Mouse (Mus musculus) CH12F3 (cell line): ENCODE results near the gene Trmt61a.
"Not testable (repeated sequence)": the region's sequence is repeated elsewhere in the genome, so short reads cannot be mapped to it uniquely, and the experiment has no call there.

ENCODE experiments used
- in situ Hi-C: fragments of 300-500 bp; cut with MboI; formaldehyde crosslinking; loops from 2 replicates; pipeline ENCODE4 v1.14.3; 2020; ENCODE audit warnings: low sequenced_read_pairs

Gene Trmt61a

DNA sequence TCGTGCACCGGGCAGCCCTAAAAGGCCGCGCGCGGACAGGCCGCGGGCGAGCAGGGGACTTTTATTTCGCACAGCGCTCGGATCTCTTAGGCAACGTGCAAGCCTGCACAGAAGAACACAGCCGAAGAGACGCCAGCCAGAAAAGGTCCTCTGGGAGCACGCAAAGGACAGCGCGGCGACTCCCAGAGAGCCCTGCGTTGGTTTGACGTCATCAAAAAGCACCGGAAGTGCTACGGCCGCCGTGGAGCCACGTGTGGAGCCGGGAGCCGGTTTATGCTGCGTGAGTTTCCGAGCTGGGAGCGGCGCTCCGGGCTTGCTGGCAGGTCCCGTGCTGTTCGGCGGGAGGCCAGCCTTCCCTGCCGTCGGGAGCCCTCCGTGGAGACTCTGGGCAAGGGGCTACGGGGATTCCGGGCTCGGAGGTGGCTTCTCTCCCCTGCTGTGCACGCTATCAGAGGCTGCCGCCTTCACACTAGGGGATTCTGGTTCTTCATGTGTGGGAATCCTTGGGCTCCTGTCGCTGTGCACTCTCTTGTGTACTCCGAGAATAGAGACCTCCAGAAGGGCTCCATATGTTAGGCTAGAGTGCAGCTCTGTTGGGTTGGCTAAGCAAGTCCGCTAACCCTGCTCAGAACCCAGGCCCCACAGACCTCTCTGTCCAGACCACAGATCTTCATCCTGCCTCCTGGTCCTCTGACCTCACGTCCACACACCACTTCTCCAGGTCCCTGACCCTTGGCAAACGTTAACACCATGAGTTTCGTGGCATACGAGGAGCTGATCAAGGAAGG, at the start of gene Trmt61a:
Trmt61a (plus strand) TSS at position 224 of the 788 bp plus-strand sequence.
- in situ Hi-C loops, result no loop called here

DNA sequence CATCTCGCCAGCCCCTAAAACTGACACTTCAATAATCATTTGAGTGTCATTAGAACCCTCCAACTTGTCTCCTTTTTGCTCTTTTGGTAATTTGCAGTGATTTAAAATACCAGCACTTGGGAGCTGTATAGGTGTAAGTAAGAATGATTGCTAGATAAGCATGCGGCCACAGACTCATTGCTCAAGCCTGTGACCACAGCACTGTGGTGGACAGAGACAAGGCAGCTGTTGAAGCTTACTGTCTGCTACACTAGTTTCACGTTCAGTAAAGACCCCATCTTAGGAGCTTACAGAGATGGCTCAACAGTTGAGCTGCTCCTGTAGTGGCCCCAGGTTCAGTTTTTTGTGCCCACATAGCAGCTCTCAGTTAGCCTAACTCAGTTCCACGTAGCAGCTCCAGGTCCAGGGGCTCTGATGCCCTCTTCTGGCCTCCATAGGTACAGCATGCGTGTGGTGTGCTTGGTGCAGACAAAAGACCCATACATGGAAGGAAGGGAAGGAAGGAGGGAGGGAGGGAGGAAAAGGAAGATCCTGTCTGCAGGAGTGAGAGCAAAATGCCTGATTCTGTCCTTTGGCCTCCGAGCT, 29.8 kb upstream of the Trmt61a start:
- in situ Hi-C loops, result no loop called here

DNA sequence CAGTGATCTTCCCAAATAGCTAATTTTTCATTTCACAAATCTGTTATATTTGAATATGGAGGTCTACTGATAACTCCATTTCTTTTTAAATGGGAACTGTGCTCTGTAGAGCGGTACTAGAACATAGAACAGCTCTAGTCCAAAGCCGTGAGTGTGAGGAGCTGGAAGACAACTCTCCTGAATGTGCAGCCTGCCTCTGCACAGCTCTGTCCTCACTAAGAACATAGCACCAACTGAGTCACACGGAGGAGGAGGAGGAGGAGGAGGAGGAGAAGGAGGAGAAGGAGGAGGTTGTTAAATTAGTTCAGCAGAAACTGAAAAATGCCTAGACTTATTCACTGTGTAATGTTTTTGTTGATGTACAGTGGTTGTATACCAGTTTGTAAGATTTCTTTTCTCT, 25.0 kb upstream of the Trmt61a start:
- in situ Hi-C loops, result no loop called here

DNA sequence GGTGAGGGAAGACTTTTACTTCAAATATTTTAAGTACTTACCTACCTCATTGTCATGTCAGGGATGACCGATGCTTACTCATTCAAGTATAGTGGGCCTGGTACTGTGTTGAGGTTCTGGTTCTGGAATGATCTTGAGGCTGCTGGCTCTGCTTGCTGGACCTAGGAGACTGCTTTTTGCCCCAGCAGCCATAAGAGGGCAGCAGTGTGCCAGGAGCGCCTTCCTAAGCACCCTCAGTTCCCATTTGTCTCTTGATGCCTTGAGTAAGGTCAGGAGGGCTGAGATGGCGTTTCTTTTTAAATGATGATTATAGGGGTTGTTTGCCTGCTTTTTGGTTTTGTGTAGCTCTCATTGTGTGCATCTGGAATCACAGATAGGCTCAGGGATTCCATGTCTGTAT, 24.5 kb upstream of the Trmt61a start:
- in situ Hi-C loops, result no loop called here

DNA sequence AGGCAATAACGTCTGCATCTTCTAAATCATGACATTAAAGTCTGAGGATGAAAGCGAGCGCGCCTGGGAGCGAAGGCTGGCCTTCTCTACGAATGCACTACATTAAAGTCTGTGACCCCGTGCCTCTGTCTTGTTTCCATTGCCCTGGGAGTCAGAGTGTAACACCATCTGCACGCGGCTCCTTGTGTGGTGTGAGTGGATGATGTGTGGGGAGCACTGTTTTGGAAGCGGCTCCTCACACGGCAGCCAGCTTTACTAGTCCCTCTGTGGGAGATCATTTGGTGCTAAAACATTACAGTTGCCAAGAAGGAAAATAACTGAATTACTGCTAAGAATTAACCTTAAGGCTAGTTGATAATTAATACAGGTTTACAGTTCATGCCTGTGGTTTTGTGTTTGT, 22.2 kb upstream of the Trmt61a start:
- in situ Hi-C loops, result no loop called here

DNA sequence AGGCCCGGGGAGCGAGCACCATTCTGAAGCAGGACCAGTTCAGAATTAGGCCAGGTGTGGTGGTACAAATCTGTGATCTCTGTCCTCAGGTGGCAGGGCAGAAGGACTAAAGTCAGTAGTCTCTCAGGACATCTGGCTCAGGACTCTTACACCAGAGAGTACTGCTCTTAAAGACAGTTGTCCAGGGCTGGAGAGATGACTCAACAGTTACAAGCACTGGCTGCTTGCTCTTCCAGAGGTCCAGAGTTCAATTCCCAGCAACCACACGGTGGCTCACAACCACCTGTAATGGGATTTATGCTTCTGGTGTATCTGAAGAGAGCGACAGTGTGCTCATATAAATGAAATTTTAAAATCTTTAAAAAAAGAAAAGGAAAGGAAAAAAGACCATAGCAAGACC, 18.6 kb upstream of the Trmt61a start:
- in situ Hi-C loops, result no loop called here

DNA sequence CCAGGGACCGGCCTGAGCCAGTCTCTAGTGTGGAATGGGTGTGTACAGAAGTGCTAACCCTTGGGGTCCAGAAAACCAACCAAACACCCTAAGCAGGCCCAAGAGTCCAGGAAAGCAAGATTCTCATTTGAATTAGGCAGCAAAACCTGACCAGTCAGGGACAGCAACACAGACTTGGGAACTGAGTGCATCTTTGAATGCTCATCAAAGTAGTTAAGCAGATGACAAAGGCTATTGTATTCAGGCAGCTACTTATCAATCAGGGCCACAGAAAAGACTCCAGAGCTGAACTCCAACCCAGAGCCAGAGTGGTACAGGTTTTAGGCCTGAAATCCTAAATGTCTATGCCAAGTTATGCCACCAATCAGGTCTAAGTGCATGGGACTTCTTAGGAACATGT, 17.3 kb upstream of the Trmt61a start:
- in situ Hi-C loops, result no loop called here

DNA sequence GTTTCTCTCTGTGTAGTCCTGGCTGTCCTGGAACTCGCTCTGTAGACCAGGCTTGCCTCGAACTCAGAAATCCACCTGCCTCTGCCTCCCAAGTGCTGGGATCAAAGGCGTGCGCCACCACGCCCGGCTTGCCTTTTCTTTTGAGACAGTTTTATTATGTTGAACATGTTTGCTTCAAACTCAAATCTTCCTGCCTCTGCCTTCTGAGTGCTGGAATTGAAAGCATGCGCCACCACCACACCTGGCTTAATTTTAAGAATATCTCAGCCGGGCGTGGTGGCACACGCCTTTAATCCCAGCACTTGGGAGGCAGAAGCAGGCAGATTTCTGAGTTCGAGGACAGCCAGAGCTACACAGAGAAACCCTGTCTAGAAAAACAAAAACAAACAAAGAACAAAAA, 16.4 kb upstream of the Trmt61a start:
- in situ Hi-C loops, result not testable (repeated sequence)

DNA sequence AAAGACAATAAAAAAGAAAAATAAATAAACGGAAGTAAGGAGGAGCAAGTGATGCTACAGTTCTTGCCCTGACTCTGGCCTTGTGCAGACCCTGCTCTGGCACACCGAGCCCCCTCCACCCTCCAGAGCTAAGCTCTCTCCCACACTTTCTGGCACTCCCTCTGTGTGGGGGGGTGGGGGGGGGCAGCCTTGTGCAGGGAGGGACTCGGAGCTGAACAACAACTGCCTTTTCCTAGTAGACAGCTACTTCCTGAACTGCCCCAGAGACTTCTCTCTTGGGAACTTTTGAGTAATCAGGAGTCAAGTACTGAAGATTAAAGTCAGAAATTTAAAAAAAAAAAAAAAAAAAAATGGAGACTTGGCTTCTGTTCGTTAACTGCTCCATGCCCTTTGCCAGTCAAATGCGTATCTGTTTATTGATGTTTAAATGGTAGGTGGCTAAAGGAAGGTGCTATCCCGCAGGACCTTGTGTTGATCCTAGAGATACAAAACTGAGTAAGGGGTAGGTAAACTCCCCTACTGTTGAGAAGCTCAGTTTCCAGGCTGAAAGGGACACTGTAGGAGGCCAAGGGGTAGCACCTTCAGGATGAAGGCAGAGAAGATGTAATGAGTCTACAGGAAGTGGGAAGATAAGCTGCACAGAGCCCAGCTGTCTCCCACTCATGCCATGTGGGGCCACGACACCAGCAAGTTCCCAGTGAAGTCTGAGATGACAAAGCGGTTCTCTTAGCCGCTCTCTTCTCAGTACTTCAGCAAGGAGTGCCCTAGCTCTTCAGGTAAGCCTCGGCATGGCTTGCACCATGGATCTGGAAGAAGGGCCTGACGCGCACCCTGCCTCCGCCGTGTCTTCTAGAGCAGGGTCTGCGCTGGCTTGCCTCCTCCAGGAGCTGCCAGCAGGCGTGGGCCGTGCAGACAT, 14.4 kb upstream of the Trmt61a start:
- in situ Hi-C loops, result no loop called here

DNA sequence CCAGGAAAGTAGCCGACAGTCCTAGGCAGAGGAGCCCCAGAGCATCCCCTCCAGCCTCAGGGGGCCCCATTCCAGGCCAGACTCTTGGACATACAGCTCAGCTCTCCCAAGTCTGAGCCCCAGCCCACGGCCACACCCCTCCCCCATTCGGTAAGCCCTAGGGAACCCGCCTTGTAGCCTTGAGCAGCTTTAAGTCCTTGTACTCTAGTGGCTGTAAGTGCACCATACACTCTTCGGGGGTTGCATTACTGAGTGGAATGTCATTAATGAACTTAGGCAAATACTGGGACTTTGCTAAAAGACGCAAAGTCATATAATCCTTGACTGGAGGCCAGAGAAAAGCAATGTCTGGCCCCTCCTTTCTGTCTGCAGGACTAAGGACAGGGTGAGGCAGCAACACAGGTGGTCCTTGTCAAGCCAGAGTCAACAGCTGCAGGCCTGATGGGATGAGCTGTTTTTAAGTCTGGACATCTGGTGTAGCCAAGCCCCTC, 13.7 kb upstream of the Trmt61a start:
- in situ Hi-C loops, result no loop called here

DNA sequence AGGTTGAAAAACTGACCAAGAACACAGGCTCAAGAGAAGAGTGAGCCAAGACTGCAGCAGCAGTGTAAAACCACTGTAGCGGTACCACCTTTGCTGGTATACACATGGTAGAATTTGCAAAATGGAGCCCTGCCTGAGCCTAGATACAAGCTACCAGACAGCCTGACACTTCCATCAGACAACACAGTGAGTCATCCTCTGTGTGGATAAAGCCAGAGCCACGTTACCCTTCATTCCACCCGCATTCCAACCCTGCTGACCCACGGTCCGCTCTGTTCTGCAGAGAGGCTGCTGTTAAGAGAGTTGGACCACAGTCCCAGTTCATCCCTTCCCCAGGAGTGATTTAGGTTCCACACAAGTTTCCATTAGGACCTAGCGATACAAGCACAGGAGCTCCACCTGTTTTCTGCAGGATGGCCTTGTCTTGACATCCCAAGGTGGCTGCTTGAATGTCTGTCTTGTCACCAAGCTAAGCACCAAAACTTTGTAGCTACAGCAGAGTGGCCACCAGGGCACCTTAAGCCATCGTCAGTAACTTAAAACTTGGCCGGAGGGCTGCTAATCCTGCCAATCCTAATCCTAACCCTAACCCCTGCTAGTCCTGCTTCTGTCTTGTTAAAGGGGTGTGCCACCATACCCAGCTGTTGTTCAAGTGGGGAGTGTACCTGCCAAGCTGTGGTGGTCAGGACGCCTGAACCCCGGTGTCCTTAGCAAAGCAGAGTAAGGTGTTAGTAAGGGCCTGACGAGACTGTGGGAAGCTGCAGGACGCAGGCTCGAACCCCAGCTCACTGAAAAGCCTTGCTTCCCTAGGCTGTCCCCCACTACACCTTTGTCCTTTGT, 12.6 kb upstream of the Trmt61a start:
- in situ Hi-C loops, result no loop called here

DNA sequence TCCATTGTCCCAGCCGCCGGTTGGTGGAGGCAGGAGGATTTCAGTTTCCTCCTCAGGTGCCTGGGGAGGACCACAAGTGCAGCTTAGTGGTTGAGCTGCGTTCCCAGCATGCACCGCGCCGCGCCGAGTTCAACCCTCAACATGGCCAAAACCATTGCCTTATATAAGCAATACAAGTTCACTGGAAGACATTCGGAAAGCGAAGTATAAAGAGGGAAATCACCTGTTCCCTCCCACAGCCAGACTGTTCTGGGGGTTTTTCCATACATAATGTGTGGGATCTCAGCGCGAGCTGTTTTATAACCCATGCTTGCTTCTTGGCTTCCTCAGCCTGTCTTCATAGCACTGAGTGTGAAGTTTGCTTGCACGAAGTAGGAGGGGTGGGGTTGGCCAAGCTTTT, 11.5 kb upstream of the Trmt61a start:
- in situ Hi-C loops, result no loop called here

DNA sequence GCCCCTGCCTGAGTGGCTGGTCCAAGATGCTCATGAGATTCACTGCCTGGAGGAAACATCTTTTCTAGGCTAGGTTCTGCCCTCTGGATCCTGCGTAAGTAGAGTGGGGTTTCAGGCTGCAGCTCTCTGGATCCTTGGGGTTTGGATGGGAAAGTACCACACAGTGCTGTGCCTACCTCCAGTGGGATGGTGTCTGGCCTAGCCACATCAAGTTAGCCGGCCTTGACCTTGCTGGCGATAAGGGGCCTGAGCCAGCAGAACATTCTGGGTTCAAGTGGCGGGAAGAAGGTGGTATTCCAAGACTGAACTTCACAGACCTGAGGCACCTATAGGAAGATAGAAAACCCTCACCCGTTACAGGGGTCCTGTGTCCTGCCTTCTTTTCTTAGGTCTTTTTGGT, 10.5 kb upstream of the Trmt61a start:
- in situ Hi-C loops, result no loop called here

DNA sequence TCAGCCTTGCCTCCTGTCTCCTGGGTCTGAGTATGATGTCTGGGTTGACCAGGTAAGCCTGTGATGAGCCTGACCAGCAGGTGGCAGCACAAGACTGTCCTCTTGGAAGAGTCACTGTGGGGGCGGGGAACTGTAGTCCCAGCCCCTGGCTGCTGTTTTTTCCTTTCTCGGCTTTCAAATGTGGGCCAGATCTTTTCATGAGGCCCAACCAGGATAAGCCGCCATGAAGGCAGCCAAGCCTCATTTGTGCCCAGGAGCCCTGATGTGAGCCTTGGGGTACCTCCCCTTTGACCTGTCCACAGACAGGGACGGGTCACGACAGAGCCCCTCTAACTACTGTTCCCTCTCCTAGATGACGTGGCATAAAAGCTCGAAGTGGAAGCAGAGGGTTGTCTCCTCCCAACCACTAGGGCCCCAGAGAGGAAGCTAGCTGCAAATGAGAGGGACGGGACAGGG, 9.4 kb upstream of the Trmt61a start:
- in situ Hi-C loops, result no loop called here

DNA sequence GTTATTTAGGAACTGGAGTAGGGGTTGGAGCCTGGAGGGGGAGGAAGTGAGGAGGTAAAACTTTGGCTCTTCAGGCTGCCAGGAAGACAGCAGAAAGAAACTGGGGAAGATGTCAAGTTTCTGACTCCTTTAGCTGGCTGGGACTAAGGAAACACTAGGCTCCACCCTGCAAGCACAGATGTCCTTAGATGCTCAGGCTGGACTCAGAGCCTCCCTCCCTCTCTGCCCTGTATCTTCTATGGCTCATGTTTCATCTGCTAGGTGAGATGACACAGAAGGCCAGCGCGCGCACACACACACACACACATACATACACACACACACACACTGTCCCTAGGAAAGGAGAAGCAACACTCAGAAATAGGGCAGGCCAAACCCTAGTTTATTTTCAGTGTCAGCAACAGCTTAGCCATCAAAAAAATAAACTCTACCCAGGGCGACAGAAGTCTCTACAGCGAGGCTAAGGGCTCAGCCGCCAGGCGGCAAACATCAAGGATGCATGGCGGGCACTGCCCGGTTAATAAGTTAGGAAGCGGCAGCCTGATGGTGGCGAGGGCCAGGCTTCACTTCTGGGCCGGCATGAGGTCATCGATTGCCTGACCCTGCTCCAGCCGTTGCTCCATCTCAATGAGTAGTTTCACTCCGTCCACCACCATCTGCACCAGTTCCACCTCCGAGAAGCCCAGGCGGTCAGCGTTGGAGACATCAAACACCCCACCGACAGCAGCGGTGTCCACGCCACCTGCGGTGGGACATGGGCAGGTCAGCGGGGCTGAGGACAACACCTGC, 8.7 kb upstream of the Trmt61a start:
- in situ Hi-C loops, result no loop called here

DNA sequence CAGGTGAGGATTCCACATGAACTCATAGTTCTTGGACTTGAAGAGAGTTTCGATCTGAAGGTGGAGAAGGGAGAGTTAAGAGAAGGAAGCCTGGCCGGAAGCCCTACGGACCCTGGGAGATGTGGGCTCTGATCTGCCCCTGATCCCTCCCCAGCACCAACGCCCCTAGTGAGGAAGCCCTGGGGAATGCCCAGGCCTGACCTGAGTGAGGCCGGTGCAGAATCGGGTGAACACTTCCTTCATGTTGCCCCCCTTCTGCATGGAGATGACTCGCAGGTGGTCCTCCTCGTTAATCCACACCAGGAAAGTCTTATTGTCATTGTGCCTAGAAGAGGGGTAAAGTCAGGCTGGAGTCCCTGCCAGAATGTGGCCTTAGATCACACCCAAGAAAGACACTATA, 7.9 kb upstream of the Trmt61a start:
- in situ Hi-C loops, result no loop called here

DNA sequence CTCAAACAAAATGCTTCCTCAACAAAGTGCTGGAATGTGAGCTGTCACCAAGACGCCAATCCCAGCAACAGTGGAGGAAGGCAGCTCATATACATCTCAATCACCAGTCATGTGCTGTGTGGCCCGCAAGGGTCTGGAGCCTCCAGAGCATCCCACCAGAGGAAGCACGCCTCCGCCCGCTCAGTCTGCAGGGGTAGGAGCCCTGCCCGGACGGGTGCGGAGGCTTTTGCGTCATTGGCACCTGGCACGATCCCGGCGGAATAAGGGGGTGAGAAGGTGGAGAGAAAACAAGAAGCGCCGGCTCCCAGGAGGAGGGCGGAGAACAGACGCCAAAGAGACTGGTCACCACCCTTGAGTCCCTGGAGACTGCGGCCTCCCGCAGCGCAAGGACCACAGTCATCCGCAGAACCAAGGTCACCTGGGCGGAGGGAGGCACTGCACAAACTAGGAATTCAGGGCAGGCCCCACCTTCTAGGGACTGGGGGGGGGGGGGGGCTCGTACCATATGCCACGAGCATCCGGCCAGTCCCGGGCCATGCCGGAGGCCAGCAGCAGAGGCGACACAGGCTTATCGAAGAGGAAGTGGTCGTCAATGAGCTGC, 7.4 kb upstream of the Trmt61a start:
- in situ Hi-C loops, result no loop called here

DNA sequence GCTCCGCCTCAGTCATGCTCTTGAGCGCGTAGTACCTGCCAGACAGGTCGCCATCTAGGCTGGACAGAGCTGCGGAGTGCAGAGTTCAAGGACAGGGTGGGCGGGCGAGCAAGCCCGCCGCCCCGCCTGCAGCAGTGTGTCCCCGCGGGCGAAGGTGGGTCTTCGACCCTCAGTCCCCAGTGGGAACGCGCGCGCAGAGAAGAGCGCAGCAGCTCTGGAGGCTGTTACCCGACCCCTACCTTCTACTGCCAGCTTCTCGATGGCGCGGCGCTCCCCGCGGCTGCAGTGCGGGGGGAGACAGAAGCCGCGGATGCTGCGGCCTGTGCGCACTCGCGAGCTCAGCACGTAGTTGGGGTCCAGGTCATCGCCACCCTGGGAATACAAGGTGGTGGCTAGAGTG, 6.9 kb upstream of the Trmt61a start:
- in situ Hi-C loops, result no loop called here

DNA sequence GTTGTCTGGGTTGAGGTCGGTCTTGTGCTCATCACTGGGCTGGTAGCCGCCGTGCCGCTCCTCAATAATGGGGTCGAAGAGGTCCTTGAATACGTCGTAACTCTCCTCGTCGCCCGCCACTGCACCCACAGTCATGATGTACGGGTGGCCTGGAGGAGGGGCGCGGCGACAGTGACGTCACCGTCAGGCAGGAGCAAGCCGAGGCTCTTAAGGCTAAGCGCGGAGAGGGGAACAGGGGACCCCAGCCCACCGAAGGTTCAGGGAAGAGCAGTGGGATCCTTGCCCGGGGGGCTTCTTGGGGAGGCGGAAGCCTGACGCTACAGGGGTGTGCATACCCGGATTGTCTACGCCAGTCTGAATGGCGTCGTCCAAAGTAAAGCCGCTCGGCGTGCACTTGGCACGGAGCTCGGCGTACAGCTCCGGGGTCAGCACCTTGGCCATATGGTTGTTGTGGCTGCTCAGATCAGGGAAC, 6.4 kb upstream of the Trmt61a start:
- in situ Hi-C loops, result no loop called here
